In genomic region chr19:32127180-32127850, GRCm38 (mm10) we compare ENCODE assay signal across 9 mouse cellular contexts. TPM values are rescaled to one million over a fixed set of nuclear protein-coding genes. Genes with fewer than 3 reads are reported as not detected.
A peak's percentile ranks its signal among the peaks of the same experiment; 100 is the strongest.
DNase-seq lines count a peak whose midpoint lies in the region; ATAC-seq and TF ChIP-seq lines count a peak whose summit lies in the region.
"Had no signal": no experiment of that assay in that cellular context is flagged by ENCODE, and none has a peak within 500 bp of the region (broad histone marks: within the 10 kb centered on the region; RNA-seq: fewer than 3 reads in every experiment).

No protein-coding gene starts in this region.

- H3K9me3 ChIP-seq in lung, embryonic 14.5 days (ENCODE audit: low read depth, low read length) = no peaks in the 10 kb centered on the region
- H3K9me3 ChIP-seq in intestine, embryonic 16.5 days (ENCODE audit: control insufficient read depth, low read length) = no peaks in the 10 kb centered on the region
- H3K9me3 ChIP-seq: limb, embryonic 12.5 days; stomach, embryonic 15.5 days had no signal

- WGBS in lung, embryonic 14.5 days = 66% methylated on average over 10 of the region's 10 CpGs
- WGBS in intestine, embryonic 16.5 days = 75% methylated on average over 10 of the region's 10 CpGs

- peak; percentile 54 for DNase-seq in lung, embryonic 14.5 days
- DNase-seq in lung, postnatal 25 days (ENCODE audit: low spot score) = no peak
- peak; percentile 61 for DNase-seq in ZHBTc4 (ENCODE audit: low read depth, low spot score)
- no peak for DNase-seq in cerebellum, postnatal 36 days
- DNase-seq in ovary, adult 18-20 months (ENCODE audit: low spot score) = no peak

- ATAC-seq in lung, embryonic 14.5 days (ENCODE audit: insufficient read depth) = peak; percentile 52; the same call in 1 of the 2 replicates
- peak; percentile 57; the same call in 1 of the 2 replicates for ATAC-seq in intestine, embryonic 16.5 days
- 0 out of 2 replicates have a peak, but pooled peaks have one; percentile 42 for ATAC-seq in monocyte, adult 5-6 weeks (replicated peaks; ENCODE audit: insufficient number of reproducible peaks, low FRiP score, low TSS enrichment, poor library complexity, severe bottlenecking)

- H3K4me2 ChIP-seq in lung, embryonic 14.5 days = no peak overlapping the region
- no peak overlapping the region for H3K4me2 ChIP-seq in intestine, embryonic 16.5 days (ENCODE audit: low read depth, low read length)
- H3K4me2 ChIP-seq: limb, embryonic 12.5 days; stomach, embryonic 15.5 days had no signal

- H3K4me3 ChIP-seq in lung, embryonic 14.5 days (ENCODE audit: low read depth, low read length) = no peak overlapping the region
- no peak overlapping the region for H3K4me3 ChIP-seq in intestine, embryonic 16.5 days (ENCODE audit: low read length)
- H3K4me3 ChIP-seq: limb, embryonic 12.5 days; stomach, embryonic 15.5 days had no signal

- peaks cover 25% of the 10 kb centered on the region for H3K36me3 ChIP-seq in lung, embryonic 14.5 days (ENCODE audit: insufficient read depth)
- H3K36me3 ChIP-seq in intestine, embryonic 16.5 days (ENCODE audit: control insufficient read depth, insufficient read depth, low read length) = no peaks in the 10 kb centered on the region; the same call in 1 of the 2 replicates

- H3K4me1 ChIP-seq in lung, embryonic 14.5 days (ENCODE audit: insufficient read depth) = no peaks in the 10 kb centered on the region
- H3K4me1 ChIP-seq in intestine, embryonic 16.5 days (ENCODE audit: control insufficient read depth, insufficient read depth, low read length) = peaks cover 2% of the 10 kb centered on the region; the same call in 1 of the 2 replicates
- H3K4me1 ChIP-seq: stomach, embryonic 15.5 days had no signal

- H3K27me3 ChIP-seq in lung, embryonic 14.5 days (ENCODE audit: insufficient read depth, low read length) = no peaks in the 10 kb centered on the region
- H3K27me3 ChIP-seq in intestine, embryonic 16.5 days (replicated peaks; ENCODE audit: control insufficient read depth, insufficient read depth, low read length) = no peaks in the 10 kb centered on the region
- H3K27me3 ChIP-seq: limb, embryonic 12.5 days; stomach, embryonic 15.5 days had no signal

- H3K27ac ChIP-seq in lung, embryonic 14.5 days (ENCODE audit: low read depth) = no peak overlapping the region
- H3K27ac ChIP-seq in intestine, embryonic 16.5 days (ENCODE audit: low read length) = no peak overlapping the region
- H3K27ac ChIP-seq: limb, embryonic 12.5 days; stomach, embryonic 15.5 days had no signal

- TF ChIP-seq CTCF in lung, embryonic 14.5 days (IDR thresholded peaks at IDR 0.05; ENCODE audit: low read depth) = peak; percentile 71

- H3K9ac ChIP-seq in lung, embryonic 14.5 days = no peak overlapping the region
- no peak overlapping the region for H3K9ac ChIP-seq in intestine, embryonic 16.5 days (ENCODE audit: low read depth, low read length)
- H3K9ac ChIP-seq: limb, embryonic 12.5 days; stomach, embryonic 15.5 days had no signal

RNA-seq across cellular contexts. Expression of gene Asah2, which starts 19.3 kb away (rescaled TPM):
- polyA plus RNA-seq in lung, embryonic 14.5 days (2014; fragmentation: Nextera tagmentation; extraction: Ambion mirVana) = 1.8 and 2.6 TPM in 2 replicates
- polyA plus RNA-seq in intestine, embryonic 16.5 days (2015; fragmentation: Nextera tagmentation; extraction: Ambion mirVana) = 4.4 and 6.4 TPM in 2 replicates
- 1.4 to 6.5 TPM (median 3.7 TPM) in 3 replicates for total RNA-seq in monocyte, adult 5-6 weeks (2017)

Comparison
In these comparisons a context has a peak if more than half of its experiments do, and no peak if none do; other contexts are left out.
1. DNase-seq: peak in lung, embryonic 14.5 days (single experiment) and ZHBTc4 (single experiment); none in lung, postnatal 25 days (single experiment), cerebellum, postnatal 36 days (0 of 2) and ovary, adult 18-20 months (single experiment).
2. Peak in every context shown above with its lines, with median percentiles within 50 percentile points of each other: ATAC-seq.